Mouse (Mus musculus) embryonic facial prominence, embryonic 15.5 days (tissue): ENCODE results near the gene Sdk1. TPM values are rescaled to one million over a fixed set of nuclear protein-coding genes. Genes with fewer than 3 reads are reported as not detected.

ENCODE experiments used
- ATAC-seq: fragments of 200-750 bp; cut with Nextera tagmentation; 2 replicates; pipeline ENCODE4 v1.8.0; 2017; ENCODE audit warnings: low read depth, moderate TSS enrichment; ENCODE audit not compliant: insufficient number of reproducible peaks, low FRiP score, low TSS enrichment
- H3K27ac ChIP-seq: fragments of 300-500 bp; sonication (generic); replicated peaks from 2 replicates; pipeline ENCODE4 v1.5.1; 2015; ENCODE audit warnings: mild to moderate bottlenecking, inconsistent platforms
- H3K27me3 ChIP-seq: fragments of 300-500 bp; sonication (generic); 2 replicates; pipeline ENCODE4 v1.6.1; 2015; ENCODE audit warnings: inconsistent platforms
- H3K36me3 ChIP-seq: fragments of 300-500 bp; sonication (generic); 2 replicates; pipeline ENCODE4 v1.6.1; 2015; ENCODE audit warnings: mild to moderate bottlenecking, inconsistent platforms
- H3K4me1 ChIP-seq: fragments of 300-500 bp; sonication (generic); 2 replicates; pipeline ENCODE4 v1.6.1; 2015; ENCODE audit warnings: inconsistent platforms
- H3K4me2 ChIP-seq: fragments of 300-500 bp; sonication (generic); replicated peaks from 2 replicates; pipeline ENCODE4 v1.6.1; 2015; ENCODE audit warnings: mild to moderate bottlenecking, inconsistent platforms
- H3K4me3 ChIP-seq: fragments of 300-500 bp; sonication (generic); replicated peaks from 2 replicates; pipeline ENCODE4 v1.5.1; 2015; ENCODE audit warnings: mild to moderate bottlenecking, inconsistent platforms
- H3K9ac ChIP-seq: fragments of 300-500 bp; sonication (generic); 2 replicates; pipeline ENCODE4 v1.6.1; 2015; ENCODE audit warnings: inconsistent platforms
- H3K9me3 ChIP-seq: fragments of 300-500 bp; sonication (generic); replicated peaks from 2 replicates; pipeline ENCODE4 v1.6.1; 2016; ENCODE audit warnings: inconsistent platforms
- WGBS: fragments of 180-500 bp; shearing (Covaris S2); methylation state at CpG from one replicate; pipeline ENCODE4 v1.1.7; 2015; 5-methylcytosine and 5-hydroxymethylcytosine counted together
- polyA plus RNA-seq: library from polyadenylated mRNA; unstranded; fragments of >200 nt; fragmentation: Nextera tagmentation; extraction: Ambion mirVana; gene quantifications from 2 replicates; pipeline ENCODE4 v1.2.1, GENCODE M21; 2015

The Sdk1 gene
- polyA plus RNA-seq, 1 experiment from 2014 or later: 2.6 TPM

DNA sequence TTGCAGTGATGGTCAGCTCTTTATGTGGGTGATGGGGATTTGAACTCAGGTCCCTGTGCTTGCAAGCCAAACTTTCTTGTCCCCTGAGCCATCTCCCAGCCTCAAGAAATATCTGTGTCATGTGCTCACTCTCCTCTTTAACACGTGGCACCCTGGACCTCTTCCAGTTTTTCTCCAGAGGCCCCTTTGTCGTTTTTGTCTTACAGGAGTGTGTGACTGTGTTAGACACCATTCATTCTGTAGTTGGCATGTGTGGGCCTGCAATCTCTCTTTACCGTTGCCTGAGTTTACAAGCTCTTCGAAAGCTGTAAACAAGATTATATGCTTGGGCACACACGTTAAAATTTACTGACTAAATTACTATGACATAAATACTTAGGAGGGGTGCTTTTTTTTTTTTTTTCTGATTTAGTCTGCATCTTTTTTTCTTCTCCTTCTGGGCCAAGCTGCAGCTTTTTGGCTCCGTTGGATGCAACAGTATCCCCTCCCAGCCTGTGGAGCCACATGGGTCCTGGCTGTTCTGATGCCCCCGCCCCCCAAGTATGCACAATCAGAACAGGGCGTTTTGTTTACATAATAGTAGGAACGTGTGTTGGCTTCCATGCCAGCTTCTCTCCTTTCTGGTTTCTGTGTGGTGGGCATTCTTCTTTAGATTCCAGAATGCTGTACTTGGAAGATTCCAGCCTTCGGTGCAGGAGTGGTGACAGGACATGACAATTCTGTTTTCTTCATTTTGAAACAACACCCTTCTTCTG is 527.6 kb downstream of the Sdk1 start:
- Histone ChIP-seq H3K4me3 (no peak overlapping the region), H3K4me1 (0 out of 2 replicates have a peak, but pooled peaks cover 6% of the 10 kb centered on the region), H3K4me2 (no peak overlapping the region), H3K36me3 (no peaks in the 10 kb centered on the region; the same call in 1 of the 2 replicates), H3K9me3 (no peaks in the 10 kb centered on the region), H3K27me3 (no peaks in the 10 kb centered on the region), H3K27ac (no peak overlapping the region), H3K9ac (no peak overlapping the region)
- ATAC-seq: no peak; the same call in 1 of the 2 replicates
- 19% methylated on average over 10 of the region's 10 CpGs for WGBS

DNA sequence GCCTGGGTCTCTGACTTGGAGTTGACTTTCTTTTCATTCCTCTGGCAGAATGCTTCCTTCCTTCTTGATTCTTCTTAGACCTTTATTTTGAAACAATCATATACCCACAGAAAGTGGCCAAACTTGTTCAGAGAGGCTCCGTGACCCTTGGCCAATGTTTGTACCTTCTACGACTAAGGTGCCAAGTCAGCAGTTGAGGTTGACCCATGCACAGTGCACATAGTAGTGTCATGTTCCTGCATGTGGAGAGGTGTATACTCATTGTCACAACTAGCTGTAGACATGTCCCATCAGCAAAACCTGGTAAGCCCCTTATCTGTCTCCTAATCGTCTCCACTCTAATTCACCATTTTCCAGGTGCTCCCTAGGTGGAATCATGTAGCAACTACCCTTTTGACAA is 530.2 kb downstream of the Sdk1 start:
- H3K9ac ChIP-seq: no peak overlapping the region
- no peak for ATAC-seq
- H3K4me2 ChIP-seq: no peak overlapping the region
- 79% methylated on average over 3 of the region's 3 CpGs for WGBS
- H3K27me3 ChIP-seq: no peaks in the 10 kb centered on the region
- H3K4me3 ChIP-seq: no peak overlapping the region
- H3K4me1 ChIP-seq: 0 out of 2 replicates have a peak, but pooled peaks cover 6% of the 10 kb centered on the region
- H3K9me3 ChIP-seq: no peaks in the 10 kb centered on the region
- H3K36me3 ChIP-seq: no peaks in the 10 kb centered on the region; the same call in 1 of the 2 replicates
- no peak overlapping the region for H3K27ac ChIP-seq

DNA sequence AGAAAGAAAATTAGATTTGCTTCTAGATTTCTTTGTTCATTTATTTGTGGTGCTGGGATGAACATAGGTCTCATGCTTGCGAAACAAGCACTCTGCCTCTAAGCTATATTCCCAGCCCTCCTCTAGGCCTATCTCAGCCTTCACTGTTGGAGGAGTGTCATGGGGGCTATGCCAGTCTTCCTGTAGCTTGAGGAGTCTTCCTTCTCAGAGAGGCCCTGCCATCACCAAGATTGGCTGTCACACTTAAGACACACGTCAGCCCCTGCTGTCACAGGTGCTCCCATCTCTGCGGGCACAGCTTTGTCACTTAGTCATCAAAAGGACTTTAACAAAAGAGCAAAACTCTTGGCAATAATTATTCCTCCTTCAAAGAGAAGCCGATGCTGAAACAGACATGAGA is 536.9 kb downstream of the Sdk1 start:
- no peak overlapping the region for H3K9ac ChIP-seq
- H3K4me2 ChIP-seq: no peak overlapping the region
- ATAC-seq: no peak
- H3K27me3 ChIP-seq: no peaks in the 10 kb centered on the region
- H3K27ac ChIP-seq: no peak overlapping the region
- no peak overlapping the region for H3K4me3 ChIP-seq
- no peaks in the 10 kb centered on the region; the same call in 1 of the 2 replicates for H3K36me3 ChIP-seq
- no peaks in the 10 kb centered on the region for H3K4me1 ChIP-seq
- no peaks in the 10 kb centered on the region for H3K9me3 ChIP-seq
- 63% methylated on average over 4 of the region's 4 CpGs for WGBS

DNA sequence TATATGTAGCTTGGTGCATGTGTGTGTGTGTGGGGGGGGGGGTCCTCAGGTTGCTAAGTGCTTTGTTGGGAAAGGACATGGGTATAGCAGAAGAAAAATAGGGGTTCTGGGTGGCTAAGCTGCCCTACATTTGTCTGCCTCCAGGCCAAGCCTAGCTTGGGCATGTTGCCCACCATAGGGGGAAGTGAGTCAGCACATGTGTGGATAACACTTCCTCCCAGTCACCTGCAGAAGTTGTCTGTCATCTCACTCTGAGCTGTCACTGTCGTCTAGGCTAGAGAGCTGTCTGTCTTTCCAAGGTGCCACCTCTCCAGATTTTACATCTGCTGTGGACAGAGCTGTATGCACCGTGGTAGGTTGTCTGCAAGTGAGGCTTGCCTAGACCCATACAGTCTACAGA is 539.9 kb downstream of the Sdk1 start:
- 63% methylated on average over 2 of the region's 2 CpGs for WGBS
- Histone ChIP-seq H3K4me2 (no peak overlapping the region), H3K36me3 (no peaks in the 10 kb centered on the region), H3K9ac (no peak overlapping the region), H3K27me3 (no peaks in the 10 kb centered on the region), H3K27ac (no peak overlapping the region), H3K4me3 (no peak overlapping the region), H3K9me3 (no peaks in the 10 kb centered on the region), H3K4me1 (no peaks in the 10 kb centered on the region)
- no peak; the same call in 1 of the 2 replicates for ATAC-seq

DNA sequence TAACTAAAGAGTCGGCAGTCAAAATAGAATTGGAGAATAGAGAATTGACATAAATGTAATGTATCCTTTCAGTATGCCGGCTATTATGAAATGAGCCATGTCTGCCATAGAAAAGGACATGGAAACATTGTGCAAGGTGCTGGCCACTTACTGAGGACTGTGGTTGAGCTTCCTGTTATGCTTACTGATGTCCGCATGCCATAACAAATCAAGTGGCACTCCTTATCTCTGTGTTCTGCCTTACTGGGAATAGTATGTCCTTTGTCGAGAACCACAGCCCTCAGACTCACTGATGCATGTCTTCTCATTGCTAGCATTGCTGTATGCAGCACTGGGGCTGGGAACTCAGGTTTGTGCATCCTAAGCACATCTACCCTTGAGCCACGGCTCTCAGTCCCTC is 541.0 kb downstream of the Sdk1 start:
- Histone ChIP-seq H3K4me1 (no peaks in the 10 kb centered on the region), H3K9me3 (no peaks in the 10 kb centered on the region), H3K4me3 (no peak overlapping the region), H3K36me3 (no peaks in the 10 kb centered on the region), H3K4me2 (no peak overlapping the region), H3K27me3 (no peaks in the 10 kb centered on the region), H3K9ac (no peak overlapping the region), H3K27ac (no peak overlapping the region)
- no peak for ATAC-seq
- WGBS: 92% methylated on average over 5 of the region's 5 CpGs

DNA sequence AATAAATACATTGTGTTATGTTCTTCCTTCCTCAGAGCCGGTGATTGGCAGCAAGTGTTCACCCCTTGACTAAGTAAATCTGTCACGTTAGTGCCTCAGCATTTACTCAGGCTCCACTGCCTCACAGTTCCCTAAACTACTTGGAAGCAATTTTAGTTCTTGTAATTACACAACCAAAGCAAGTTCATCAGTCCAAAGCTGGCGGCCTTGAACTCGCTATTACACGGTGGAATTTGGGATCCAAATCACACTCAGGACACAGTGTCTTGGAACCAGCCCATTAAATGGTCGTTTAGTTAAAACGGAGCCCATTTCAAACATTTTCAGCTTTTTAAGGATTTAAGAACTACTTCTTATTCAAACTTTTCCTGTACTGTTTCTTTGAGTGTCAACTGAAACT is 542.2 kb downstream of the Sdk1 start:
- no peak overlapping the region for H3K27ac ChIP-seq
- no peaks in the 10 kb centered on the region for H3K27me3 ChIP-seq
- no peak for ATAC-seq
- WGBS: 86% methylated on average over 7 of the region's 7 CpGs
- H3K9ac ChIP-seq: no peak overlapping the region
- H3K4me1 ChIP-seq: no peaks in the 10 kb centered on the region
- no peak overlapping the region for H3K4me2 ChIP-seq
- no peaks in the 10 kb centered on the region for H3K9me3 ChIP-seq
- no peak overlapping the region for H3K4me3 ChIP-seq
- no peaks in the 10 kb centered on the region for H3K36me3 ChIP-seq

DNA sequence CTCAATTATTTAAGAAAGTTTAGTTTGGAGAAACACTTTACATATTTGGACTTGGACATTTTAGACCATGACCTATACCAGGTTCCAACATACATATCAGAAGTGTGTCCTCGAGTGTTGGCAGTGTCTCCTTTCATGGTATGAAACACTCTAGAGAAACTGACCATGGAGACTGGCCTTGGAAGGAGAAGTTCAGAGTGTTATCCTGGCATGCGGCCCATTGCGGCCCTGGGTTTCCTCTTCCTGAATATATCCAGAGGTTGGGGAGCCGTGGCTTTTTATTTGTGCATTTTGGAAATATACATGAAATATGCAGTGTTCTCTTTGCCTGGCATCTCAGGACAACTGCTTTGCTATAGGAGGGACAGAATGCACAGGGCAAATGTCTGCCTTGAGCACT is 552.6 kb downstream of the Sdk1 start:
- H3K36me3 ChIP-seq: no peaks in the 10 kb centered on the region
- H3K9ac ChIP-seq: no peak overlapping the region
- no peaks in the 10 kb centered on the region for H3K27me3 ChIP-seq
- no peak overlapping the region for H3K4me3 ChIP-seq
- no peak overlapping the region for H3K27ac ChIP-seq
- WGBS: 94% methylated on average over 4 of the region's 4 CpGs
- H3K9me3 ChIP-seq: no peaks in the 10 kb centered on the region
- ATAC-seq: no peak
- no peak overlapping the region for H3K4me2 ChIP-seq
- no peaks in the 10 kb centered on the region for H3K4me1 ChIP-seq

DNA sequence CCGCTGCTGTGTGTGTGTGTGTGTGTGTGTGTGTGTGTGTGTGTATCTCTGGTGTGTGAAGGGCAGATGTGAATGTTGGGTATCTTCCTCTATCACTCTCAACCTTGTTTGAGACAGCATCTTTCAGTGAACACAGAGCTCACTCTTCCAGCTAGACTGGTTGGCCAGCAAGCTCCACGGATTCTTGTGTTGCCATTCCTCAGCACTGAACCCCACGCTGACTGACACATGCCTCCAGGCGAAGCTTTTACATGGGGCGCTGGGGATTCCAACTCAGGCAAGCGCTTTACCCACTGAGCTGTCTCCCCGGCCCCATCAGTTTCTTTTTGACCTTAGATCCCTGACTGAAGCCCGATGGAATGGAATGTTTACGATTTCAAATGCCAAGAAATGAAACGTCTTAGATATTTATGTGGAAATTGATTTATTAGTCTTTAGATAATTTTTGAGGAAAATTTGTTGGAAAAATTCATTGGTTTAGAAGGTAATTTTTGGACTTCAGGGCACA is 582.6 kb downstream of the Sdk1 start:
- ATAC-seq: no peak
- WGBS: 48% methylated on average over 10 of the region's 10 CpGs
- Histone ChIP-seq H3K36me3 (no peaks in the 10 kb centered on the region), H3K4me2 (no peak overlapping the region), H3K27ac (no peak overlapping the region), H3K9me3 (no peaks in the 10 kb centered on the region), H3K4me1 (no peaks in the 10 kb centered on the region), H3K9ac (no peak overlapping the region), H3K27me3 (no peaks in the 10 kb centered on the region), H3K4me3 (no peak overlapping the region)

DNA sequence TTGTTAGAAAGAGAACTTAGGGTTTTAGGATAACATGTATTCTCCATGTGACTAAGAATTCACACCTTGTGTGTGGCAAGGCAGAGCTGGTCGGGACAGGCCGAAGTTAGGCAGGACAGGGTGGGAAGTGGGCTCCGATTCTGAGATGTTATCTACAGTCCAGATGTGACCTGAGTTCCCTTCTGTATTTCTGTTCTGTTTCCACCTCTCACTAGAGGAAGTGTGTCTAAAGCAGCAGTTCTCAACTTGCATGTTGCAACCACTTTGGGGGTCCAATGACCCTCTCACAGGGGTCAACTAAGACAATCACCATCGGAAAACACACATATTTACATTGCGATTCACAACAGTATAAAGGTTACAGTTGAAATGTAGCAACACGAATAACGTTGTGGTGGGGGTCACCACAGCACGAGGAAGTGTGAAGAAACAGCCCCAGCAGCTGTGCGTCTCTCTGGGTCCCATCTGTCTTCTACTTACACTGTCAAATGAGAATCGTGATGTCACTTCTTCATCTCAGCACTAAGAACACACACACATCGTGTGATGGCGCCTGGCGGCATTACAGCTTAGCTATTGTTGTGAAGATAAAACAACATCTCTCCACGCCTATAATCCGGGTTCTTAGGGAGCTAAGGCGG is 583.6 kb downstream of the Sdk1 start:
- no peak overlapping the region for H3K4me2 ChIP-seq
- no peak for ATAC-seq
- H3K27ac ChIP-seq: no peak overlapping the region
- H3K9ac ChIP-seq: no peak overlapping the region
- no peaks in the 10 kb centered on the region for H3K27me3 ChIP-seq
- H3K4me3 ChIP-seq: no peak overlapping the region
- H3K9me3 ChIP-seq: no peaks in the 10 kb centered on the region
- WGBS: 68% methylated on average over 16 of the region's 16 CpGs
- H3K36me3 ChIP-seq: no peaks in the 10 kb centered on the region
- no peaks in the 10 kb centered on the region for H3K4me1 ChIP-seq

DNA sequence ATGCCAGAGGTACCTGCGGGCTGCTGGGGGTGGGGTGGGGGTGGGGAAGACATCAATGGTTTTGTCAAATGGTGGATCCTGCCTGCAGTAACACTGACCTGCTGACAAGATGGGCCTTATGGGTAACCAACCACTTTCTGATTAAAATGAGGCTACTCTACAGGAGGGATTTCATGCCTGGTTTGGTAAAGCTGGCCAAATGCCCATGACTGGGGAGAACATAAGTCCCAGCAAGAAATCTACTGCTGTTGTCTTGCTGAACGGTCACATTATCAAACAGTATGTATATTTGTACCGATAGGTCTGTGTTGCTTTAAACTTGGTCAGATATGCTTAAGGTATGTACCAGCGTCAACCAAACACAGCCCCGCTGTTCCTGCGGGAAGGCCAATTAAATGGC is 594.3 kb downstream of the Sdk1 start:
- H3K4me1 ChIP-seq: no peaks in the 10 kb centered on the region
- H3K4me2 ChIP-seq: no peak overlapping the region
- WGBS: 34% methylated on average over 6 of the region's 6 CpGs
- no peak for ATAC-seq
- H3K36me3 ChIP-seq: no peaks in the 10 kb centered on the region
- no peak overlapping the region for H3K9ac ChIP-seq
- H3K4me3 ChIP-seq: no peak overlapping the region
- H3K27me3 ChIP-seq: no peaks in the 10 kb centered on the region
- no peaks in the 10 kb centered on the region for H3K9me3 ChIP-seq
- no peak overlapping the region for H3K27ac ChIP-seq

DNA sequence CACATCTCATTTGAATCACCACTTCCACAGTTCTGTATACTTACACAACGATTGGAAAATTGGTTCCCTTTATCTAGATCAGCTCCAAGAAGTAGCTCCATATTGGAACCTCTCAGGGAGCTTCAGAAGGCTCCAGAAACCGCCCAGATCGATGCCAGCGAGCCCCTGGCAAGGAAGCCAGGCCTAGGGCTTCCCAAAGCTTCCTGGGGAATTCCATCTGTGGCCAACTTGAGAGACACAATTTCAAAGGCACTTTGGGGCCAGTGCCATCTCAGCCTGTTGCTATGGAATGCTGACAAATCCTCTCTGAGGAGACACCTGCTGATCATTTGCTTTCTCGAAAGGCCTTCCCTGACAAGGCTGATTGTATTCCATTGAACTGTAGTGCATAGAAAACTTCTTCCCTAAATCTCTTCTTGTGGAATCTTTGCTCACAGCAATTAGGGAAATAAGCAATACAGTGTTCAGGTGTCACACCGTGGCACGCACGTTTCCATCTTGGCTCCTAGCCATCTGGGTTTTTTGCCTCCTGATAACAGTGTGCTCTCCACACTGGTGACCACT is 595.7 kb downstream of the Sdk1 start:
- 50% methylated on average over 8 of the region's 8 CpGs for WGBS
- no peaks in the 10 kb centered on the region for H3K36me3 ChIP-seq

More for the DNA sequence above, 595.7 kb downstream of the Sdk1 start:
- Histone ChIP-seq H3K27ac (no peak overlapping the region), H3K9me3 (no peaks in the 10 kb centered on the region), H3K27me3 (no peaks in the 10 kb centered on the region), H3K4me3 (no peak overlapping the region), H3K9ac (no peak overlapping the region), H3K4me1 (no peaks in the 10 kb centered on the region), H3K4me2 (no peak overlapping the region)
- ATAC-seq: no peak
